ENCODE assay signal across 8 mouse cellular contexts in the genomic region with DNA sequence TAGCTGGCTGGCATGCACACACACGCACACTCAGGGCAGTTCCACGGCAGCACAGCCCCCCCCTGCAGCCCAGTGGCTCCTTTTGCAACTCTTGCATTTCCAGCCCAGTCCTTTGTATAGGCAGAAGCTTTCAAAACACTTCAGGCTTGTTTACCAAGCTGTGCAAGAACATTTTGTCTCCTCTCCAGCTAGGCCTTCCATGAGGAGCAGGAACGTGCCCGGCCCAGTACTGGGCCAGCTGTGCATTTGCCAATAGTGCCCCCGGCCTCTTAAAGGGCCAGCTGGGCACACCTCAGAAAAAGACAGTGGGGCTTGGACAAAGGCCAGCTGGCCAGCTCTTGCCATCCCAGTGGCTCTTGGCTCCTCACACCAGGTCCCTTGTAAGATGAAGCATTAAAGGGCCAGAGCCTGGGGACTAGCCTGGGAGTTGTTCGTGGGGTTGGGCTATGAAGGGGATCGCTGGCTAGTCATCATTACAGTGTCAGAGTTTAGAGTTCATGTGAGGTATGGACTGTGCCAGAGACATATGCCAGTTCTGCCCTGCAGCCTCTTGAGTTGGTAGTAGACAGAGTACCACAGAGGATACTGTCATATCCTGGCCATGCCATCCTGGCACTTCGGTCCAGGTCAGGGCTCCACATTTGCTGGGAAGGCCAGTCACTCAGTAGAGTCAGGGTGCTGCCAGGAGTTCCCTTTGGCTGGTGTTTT.
A peak's percentile ranks its signal among the peaks of the same experiment; 100 is the strongest.
DNase-seq lines count a peak whose midpoint lies in the region; ATAC-seq and TF ChIP-seq lines count a peak whose summit lies in the region.

No protein-coding gene starts in this region.

- H3K36me3 ChIP-seq in forebrain, embryonic 14.5 days (ENCODE audit: control insufficient read depth, insufficient read depth, low read length) = no peaks in the 10 kb centered on the region
- H3K36me3 ChIP-seq in forebrain, embryonic 13.5 days (ENCODE audit: poor library complexity, severe bottlenecking) = no peaks in the 10 kb centered on the region
- H3K36me3 ChIP-seq in neural tube, embryonic 14.5 days (ENCODE audit: control insufficient read depth, insufficient read depth, low read length) = no peaks in the 10 kb centered on the region
- H3K36me3 ChIP-seq in hindbrain, postnatal 0 days (ENCODE audit: insufficient read depth, low read length) = no peaks in the 10 kb centered on the region
- H3K36me3 ChIP-seq in testis, adult 2 months (ENCODE audit: control insufficient read depth, insufficient read depth, low read length) = no peaks in the 10 kb centered on the region

- H3K9ac ChIP-seq in forebrain, embryonic 14.5 days (ENCODE audit: low read length) = no peak overlapping the region
- no peak overlapping the region for H3K9ac ChIP-seq in forebrain, embryonic 13.5 days
- H3K9ac ChIP-seq in neural tube, embryonic 14.5 days (replicated peaks; ENCODE audit: low read depth, low read length) = no peak overlapping the region
- no peak overlapping the region for H3K9ac ChIP-seq in hindbrain, postnatal 0 days (replicated peaks; ENCODE audit: low read length)

- no peak for TF ChIP-seq POLR2A in lung, adult 2 months (IDR thresholded peaks at IDR 0.05; ENCODE audit: borderline replicate concordance, extremely low read depth, low read depth, low read length)
- no peak for TF ChIP-seq POLR2A in testis, adult 2 months (IDR thresholded peaks at IDR 0.05; ENCODE audit: control insufficient read depth, low read depth, low read length)

- WGBS in forebrain, embryonic 14.5 days = 61% methylated on average over 8 of the region's 8 CpGs
- WGBS in forebrain, embryonic 13.5 days = 66% methylated on average over 8 of the region's 8 CpGs
- 73% methylated on average over 8 of the region's 8 CpGs for WGBS in neural tube, embryonic 14.5 days
- WGBS in hindbrain, postnatal 0 days = 39% methylated on average over 8 of the region's 8 CpGs
- WGBS in lung, adult 2 months = 48% methylated on average over 8 of the region's 8 CpGs

- no peaks in the 10 kb centered on the region for H3K27me3 ChIP-seq in forebrain, embryonic 14.5 days (replicated peaks; ENCODE audit: control insufficient read depth, insufficient read depth, low read length)
- H3K27me3 ChIP-seq in forebrain, embryonic 13.5 days = peaks cover 43% of the 10 kb centered on the region
- H3K27me3 ChIP-seq in neural tube, embryonic 14.5 days (ENCODE audit: control insufficient read depth, insufficient read depth, low read length) = no peaks in the 10 kb centered on the region
- H3K27me3 ChIP-seq in hindbrain, postnatal 0 days (ENCODE audit: insufficient read depth, low read length) = no peaks in the 10 kb centered on the region
- H3K27me3 ChIP-seq in testis, adult 2 months (ENCODE audit: control insufficient read depth, insufficient read depth, low read length) = no peaks in the 10 kb centered on the region

- ATAC-seq in forebrain, embryonic 14.5 days = no peak
- ATAC-seq in forebrain, embryonic 13.5 days = no peak
- ATAC-seq in neural tube, embryonic 14.5 days (ENCODE audit: low read depth) = peak; percentile 38; the same call in 1 of the 2 replicates
- peak; percentile 92 for ATAC-seq in hindbrain, postnatal 0 days

- no peak for TF ChIP-seq CTCF in hindbrain, postnatal 0 days (IDR thresholded peaks at IDR 0.05; ENCODE audit: low read depth)
- TF ChIP-seq CTCF in lung, adult 2 months (IDR thresholded peaks at IDR 0.05; ENCODE audit: insufficient read depth, low read length) = no peak
- no peak for TF ChIP-seq CTCF in testis, adult 2 months (IDR thresholded peaks at IDR 0.05; ENCODE audit: control insufficient read depth, insufficient read depth, insufficient replicate concordance, low read depth, low read length)

- H3K9me3 ChIP-seq in forebrain, embryonic 14.5 days (replicated peaks; ENCODE audit: control insufficient read depth, low read length) = no peaks in the 10 kb centered on the region
- no peaks in the 10 kb centered on the region for H3K9me3 ChIP-seq in forebrain, embryonic 13.5 days (replicated peaks)
- H3K9me3 ChIP-seq in neural tube, embryonic 14.5 days (ENCODE audit: control insufficient read depth, low read length) = no peaks in the 10 kb centered on the region
- no peaks in the 10 kb centered on the region for H3K9me3 ChIP-seq in hindbrain, postnatal 0 days (ENCODE audit: low read length)

- DNase-seq in forebrain, embryonic 14.5 days (ENCODE audit: low spot score) = peak; percentile 67
- no peak for DNase-seq in neural tube, embryonic 10.5 days (ENCODE audit: extremely low spot score, low spot score)
- DNase-seq in hindbrain, postnatal 0 days (ENCODE audit: low spot score) = peak; percentile 89
- DNase-seq in lung, adult 2 months = peak; percentile 47
- no peak for DNase-seq in thymus, adult 18-20 months

- H3K4me3 ChIP-seq in forebrain, embryonic 14.5 days (ENCODE audit: low read depth, low read length) = no peak overlapping the region
- H3K4me3 ChIP-seq in forebrain, embryonic 13.5 days = no peak overlapping the region
- no peak overlapping the region for H3K4me3 ChIP-seq in neural tube, embryonic 14.5 days (ENCODE audit: low read depth, low read length)
- no peak overlapping the region for H3K4me3 ChIP-seq in hindbrain, postnatal 0 days (ENCODE audit: low read length)
- no peak overlapping the region for H3K4me3 ChIP-seq in lung, adult 2 months (replicated peaks; ENCODE audit: extremely low read depth, low read depth, low read length)
- no peak overlapping the region for H3K4me3 ChIP-seq in testis, adult 2 months (ENCODE audit: control insufficient read depth, low read depth, low read length)

- H3K4me2 ChIP-seq in forebrain, embryonic 14.5 days (ENCODE audit: low read length) = no peak overlapping the region
- no peak overlapping the region for H3K4me2 ChIP-seq in forebrain, embryonic 13.5 days
- H3K4me2 ChIP-seq in neural tube, embryonic 14.5 days (ENCODE audit: low read depth, low read length) = no peak overlapping the region
- no peak overlapping the region for H3K4me2 ChIP-seq in hindbrain, postnatal 0 days (ENCODE audit: low read depth, low read length)

- H3K27ac ChIP-seq in forebrain, embryonic 14.5 days (ENCODE audit: low read depth, low read length) = no peak overlapping the region
- H3K27ac ChIP-seq in forebrain, embryonic 13.5 days = no peak overlapping the region
- no peak overlapping the region for H3K27ac ChIP-seq in neural tube, embryonic 14.5 days (ENCODE audit: low read depth, low read length)
- peak overlapping the region; percentile 70; the same call in 1 of the 2 replicates for H3K27ac ChIP-seq in hindbrain, postnatal 0 days
- peak overlapping the region; percentile 63 for H3K27ac ChIP-seq in testis, adult 2 months (ENCODE audit: control insufficient read depth, insufficient read depth, low read depth, low read length)

- H3K4me1 ChIP-seq in forebrain, embryonic 14.5 days (ENCODE audit: control insufficient read depth, insufficient read depth, low read length) = peaks cover 5% of the 10 kb centered on the region; the same call in 1 of the 2 replicates
- H3K4me1 ChIP-seq in forebrain, embryonic 13.5 days = peaks cover 17% of the 10 kb centered on the region
- no peaks in the 10 kb centered on the region for H3K4me1 ChIP-seq in neural tube, embryonic 14.5 days (ENCODE audit: control insufficient read depth, insufficient read depth, low read length)
- peaks cover 16% of the 10 kb centered on the region; the same call in 1 of the 2 replicates for H3K4me1 ChIP-seq in hindbrain, postnatal 0 days (ENCODE audit: insufficient read depth, low read length)
- H3K4me1 ChIP-seq in lung, adult 2 months (ENCODE audit: control insufficient read depth, insufficient read depth, low read length) = peaks cover 9% of the 10 kb centered on the region
- peaks cover 3% of the 10 kb centered on the region; the same call in 1 of the 2 replicates for H3K4me1 ChIP-seq in testis, adult 2 months (ENCODE audit: control insufficient read depth, insufficient read depth, low read length)

Comparison
In these comparisons a context has a peak if more than half of its experiments do, and no peak if none do; other contexts are left out.
1. ATAC-seq: peak in neural tube, embryonic 14.5 days (single experiment) and hindbrain, postnatal 0 days (single experiment); none in forebrain, embryonic 14.5 days (single experiment) and forebrain, embryonic 13.5 days (single experiment).
2. DNase-seq: peak in forebrain, embryonic 14.5 days (single experiment), hindbrain, postnatal 0 days (single experiment) and lung, adult 2 months (single experiment); none in neural tube, embryonic 10.5 days (single experiment) and thymus, adult 18-20 months (0 of 2).
3. H3K27ac ChIP-seq: peak in hindbrain, postnatal 0 days (single experiment) and testis, adult 2 months (single experiment); none in forebrain, embryonic 14.5 days (single experiment), forebrain, embryonic 13.5 days (single experiment) and neural tube, embryonic 14.5 days (single experiment).